Mouse (Mus musculus): ENCODE data around the gene Cntnap2.
"Not testable (repeated sequence)": the region's sequence is repeated elsewhere in the genome, so short reads cannot be mapped to it uniquely, and the experiment has no call there.

Gene Cntnap2

GRCm38 (mm10) chr6:47225391-47225790 lies 2166.2 kb downstream of the Cntnap2 start:
- DNase-seq (ENCODE audit: extremely low read depth, low read depth, low spot score): not testable (repeated sequence)

- DNase-seq (ENCODE audit: extremely low read depth, low read depth, low spot score): no peak
These were observed 2168.4 kb downstream of the Cntnap2 start for GRCm38 (mm10) chr6:47227601-47228000.

GRCm38 (mm10) chr6:47228676-47229317 lies 2169.6 kb downstream of the Cntnap2 start:
- no peak for DNase-seq (ENCODE audit: extremely low read depth, low read depth, low spot score)

- DNase-seq (ENCODE audit: extremely low read depth, low read depth, low spot score): no peak
These were observed 2172.4 kb downstream of the Cntnap2 start for GRCm38 (mm10) chr6:47231513-47231912.

- no peak for DNase-seq (ENCODE audit: extremely low read depth, low read depth, low spot score)
These were observed 2180.3 kb downstream of the Cntnap2 start for GRCm38 (mm10) chr6:47239376-47239921.

GRCm38 (mm10) chr6:47241379-47241778 lies 2182.2 kb downstream of the Cntnap2 start:
- no peak for DNase-seq (ENCODE audit: extremely low read depth, low read depth, low spot score)

GRCm38 (mm10) chr6:47243863-47244606 lies 2184.9 kb downstream of the Cntnap2 start:
- no peak for DNase-seq (ENCODE audit: extremely low read depth, low read depth, low spot score)

GRCm38 (mm10) chr6:47244642-47245041 lies 2185.5 kb downstream of the Cntnap2 start:
- no peak for DNase-seq (ENCODE audit: extremely low read depth, low read depth, low spot score)

- no peak for DNase-seq (ENCODE audit: extremely low read depth, low read depth, low spot score)
These were observed 2196.1 kb downstream of the Cntnap2 start for GRCm38 (mm10) chr6:47255270-47255669.

- no peak for DNase-seq (ENCODE audit: extremely low read depth, low read depth, low spot score)
These were observed 2197.2 kb downstream of the Cntnap2 start for GRCm38 (mm10) chr6:47256227-47256887.

- DNase-seq (ENCODE audit: extremely low read depth, low read depth, low spot score): no peak
These were observed 2197.9 kb downstream of the Cntnap2 start for GRCm38 (mm10) chr6:47256918-47257506.

GRCm38 (mm10) chr6:47259626-47260114 lies 2200.5 kb downstream of the Cntnap2 start:
- DNase-seq (ENCODE audit: extremely low read depth, low read depth, low spot score): no peak

- DNase-seq (ENCODE audit: extremely low read depth, low read depth, low spot score): no peak
These were observed 2208.1 kb downstream of the Cntnap2 start for GRCm38 (mm10) chr6:47267236-47267635.

GRCm38 (mm10) chr6:47269455-47269854 lies 2210.3 kb downstream of the Cntnap2 start:
- no peak for DNase-seq (ENCODE audit: extremely low read depth, low read depth, low spot score)

- no peak for DNase-seq (ENCODE audit: extremely low read depth, low read depth, low spot score)
These were observed 2212.4 kb downstream of the Cntnap2 start for GRCm38 (mm10) chr6:47271576-47271975.

GRCm38 (mm10) chr6:47272606-47273575 lies 2213.7 kb downstream of the Cntnap2 start:
- DNase-seq (ENCODE audit: extremely low read depth, low read depth, low spot score): no peak

GRCm38 (mm10) chr6:47275065-47275464 lies 2215.9 kb downstream of the Cntnap2 start:
- no peak for DNase-seq (ENCODE audit: extremely low read depth, low read depth, low spot score)

GRCm38 (mm10) chr6:47279183-47279582 lies 2220.0 kb downstream of the Cntnap2 start:
- DNase-seq (ENCODE audit: extremely low read depth, low read depth, low spot score): no peak

GRCm38 (mm10) chr6:47281584-47281983 lies 2222.4 kb downstream of the Cntnap2 start:
- no peak for DNase-seq (ENCODE audit: extremely low read depth, low read depth, low spot score)

GRCm38 (mm10) chr6:47284794-47285193 lies 2225.6 kb downstream of the Cntnap2 start:
- no peak for DNase-seq (ENCODE audit: extremely low read depth, low read depth, low spot score)

Data from fat pad, adult 2 months (tissue).